Mouse (Mus musculus): ENCODE data around the gene Ccdc28b. TPM values are rescaled to one million over a fixed set of nuclear protein-coding genes. Genes with fewer than 3 reads are reported as not detected.

The Ccdc28b gene
- total and polyA plus RNA-seq, 3 experiments, result 10.8 to 16.8 (median 11.3) TPM

- no peak overlapping the region for H3K9ac ChIP-seq (ENCODE audit: low read depth, low read length)
- intact Hi-C loops (cut with DNase I), result no loop called here
- WGBS, result 57% methylated on average over 4 of the region's 4 CpGs
- no peak overlapping the region for H3K4me3 ChIP-seq
- no peaks in the 10 kb centered on the region for H3K79me2 ChIP-seq (replicated peaks; ENCODE audit: control insufficient read depth, insufficient read depth, low read length)
- no peak for DNase-seq
- H3K36me3 ChIP-seq (ENCODE audit: control insufficient read depth, insufficient read depth, low read length), result no peaks in the 10 kb centered on the region
- no peak overlapping the region for H3K27ac ChIP-seq
- H3K4me1 ChIP-seq (ENCODE audit: control insufficient read depth, insufficient read depth, low read length), result no peaks in the 10 kb centered on the region
- TF ChIP-seq EP300 (IDR thresholded peaks at IDR 0.05; ENCODE audit: insufficient read depth, low read depth, low read length), result no peak
- no peak for TF ChIP-seq CTCF (IDR thresholded peaks at IDR 0.05)
- no peak for TF ChIP-seq POLR2A (IDR thresholded peaks at IDR 0.05; ENCODE audit: insufficient read depth, low read depth, low read length)
- no peaks in the 10 kb centered on the region for H3K27me3 ChIP-seq (ENCODE audit: control insufficient read depth, insufficient read depth, low read length)
These were observed 7.2 kb upstream of the Ccdc28b start for GRCm38 (mm10) chr4:129630944-129631343.

DNA sequence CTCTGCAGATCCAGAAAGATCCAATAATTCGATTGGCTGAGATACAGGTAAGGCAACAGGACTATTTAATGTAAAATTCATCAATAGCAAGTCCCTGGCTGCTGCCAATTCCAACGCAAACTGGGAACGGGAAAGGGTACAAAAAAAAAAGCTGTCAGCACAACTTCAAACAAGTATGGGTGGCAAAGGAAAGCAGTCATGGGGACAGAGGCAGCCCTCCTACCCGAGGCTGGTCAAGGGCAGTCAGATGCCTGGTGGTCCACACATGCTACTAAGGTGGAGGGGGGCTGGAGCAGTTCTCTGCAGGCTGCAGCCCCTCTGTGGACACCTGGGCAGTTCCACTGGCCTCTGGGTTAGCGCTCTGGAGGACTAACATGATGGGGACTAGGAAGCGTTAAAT, 2.3 kb upstream of the Ccdc28b start:
- Histone ChIP-seq H3K36me3 (ENCODE audit: control insufficient read depth, insufficient read depth, low read length) (peaks cover 3% of the 10 kb centered on the region; the same call in 1 of the 2 replicates), H3K9ac (ENCODE audit: low read depth, low read length) (no peak overlapping the region), H3K4me1 (ENCODE audit: control insufficient read depth, insufficient read depth, low read length) (peaks cover 20% of the 10 kb centered on the region), H3K4me3 (no peak overlapping the region), H3K27me3 (ENCODE audit: control insufficient read depth, insufficient read depth, low read length) (no peaks in the 10 kb centered on the region), H3K79me2 (replicated peaks; ENCODE audit: control insufficient read depth, insufficient read depth, low read length) (no peaks in the 10 kb centered on the region; the same call in 1 of the 2 replicates), H3K27ac (no peak overlapping the region)
- no peak for DNase-seq
- no peak for TF ChIP-seq POLR2A (IDR thresholded peaks at IDR 0.05; ENCODE audit: insufficient read depth, low read depth, low read length)
- TF ChIP-seq CTCF (IDR thresholded peaks at IDR 0.05), result no peak
- TF ChIP-seq EP300 (IDR thresholded peaks at IDR 0.05; ENCODE audit: insufficient read depth, low read depth, low read length), result no peak
- WGBS, result 73% methylated on average over 6 of the region's 6 CpGs
- intact Hi-C loops (cut with DNase I), result no loop called here

DNA sequence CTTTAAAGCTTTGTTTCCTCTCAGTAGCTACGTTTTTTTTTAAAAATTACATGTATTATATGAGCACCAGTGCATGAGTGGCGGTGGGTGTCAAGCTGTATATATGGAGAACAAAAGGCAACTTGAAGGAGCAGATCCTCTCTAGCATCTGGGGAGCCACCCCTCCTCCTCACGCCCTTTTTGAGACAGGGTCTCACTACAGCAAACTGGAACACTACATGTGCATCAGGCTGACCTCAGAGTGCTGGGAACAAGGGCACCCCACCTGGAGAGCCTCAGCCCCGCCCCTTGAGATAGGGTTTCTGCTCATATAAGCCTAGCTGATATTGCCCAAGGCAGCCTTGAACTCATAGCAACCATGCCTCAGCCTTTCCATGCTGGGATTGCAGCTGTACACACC, 1.7 kb upstream of the Ccdc28b start:
- Histone ChIP-seq H3K4me1 (ENCODE audit: control insufficient read depth, insufficient read depth, low read length) (peaks cover 20% of the 10 kb centered on the region), H3K79me2 (replicated peaks; ENCODE audit: control insufficient read depth, insufficient read depth, low read length) (no peaks in the 10 kb centered on the region; the same call in 1 of the 2 replicates), H3K27ac (no peak overlapping the region; the same call in 1 of the 2 replicates), H3K9ac (ENCODE audit: low read depth, low read length) (no peak overlapping the region), H3K27me3 (ENCODE audit: control insufficient read depth, insufficient read depth, low read length) (no peaks in the 10 kb centered on the region), H3K36me3 (ENCODE audit: control insufficient read depth, insufficient read depth, low read length) (peaks cover 3% of the 10 kb centered on the region; the same call in 1 of the 2 replicates), H3K4me3 (no peak overlapping the region)
- DNase-seq, result no peak
- WGBS, result 58% methylated on average over 4 of the region's 4 CpGs
- TF ChIP-seq CTCF (IDR thresholded peaks at IDR 0.05) (no peak), POLR2A (IDR thresholded peaks at IDR 0.05; ENCODE audit: insufficient read depth, low read depth, low read length) (no peak), EP300 (IDR thresholded peaks at IDR 0.05; ENCODE audit: insufficient read depth, low read depth, low read length) (no peak)
- intact Hi-C loops (cut with DNase I), result no loop called here

DNA sequence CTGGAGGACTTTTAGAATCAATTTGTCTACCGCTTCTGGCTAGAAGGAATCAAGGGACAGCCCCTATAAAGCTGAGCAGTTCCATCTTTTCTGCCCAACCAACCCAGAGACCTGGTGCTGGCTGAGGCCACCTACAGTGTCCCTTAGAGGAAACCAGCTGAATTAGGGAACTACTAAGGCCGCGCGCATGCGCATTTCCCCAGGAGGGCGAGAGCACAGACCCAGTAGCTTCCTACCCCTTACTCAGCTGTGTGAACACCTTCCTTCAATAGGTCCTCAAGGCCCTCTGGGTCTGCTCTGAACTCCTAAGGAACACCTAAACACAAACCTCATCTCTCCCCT, 1.3 kb upstream of the Ccdc28b start:
- 4% methylated on average over 6 of the region's 6 CpGs for WGBS
- intact Hi-C loops (cut with DNase I), result no loop called here
- DNase-seq, result peak; percentile 58 to 74

GRCm38 (mm10) chr4:129624281-129625028, 708 bp upstream of the Ccdc28b start:
- Histone ChIP-seq H3K27ac (peak overlapping the region; percentile 92), H3K79me2 (replicated peaks; ENCODE audit: control insufficient read depth, insufficient read depth, low read length) (no peaks in the 10 kb centered on the region; the same call in 1 of the 2 replicates), H3K9ac (ENCODE audit: low read depth, low read length) (peak overlapping the region; percentile 83), H3K4me3 (peak overlapping the region; percentile 84), H3K4me1 (ENCODE audit: control insufficient read depth, insufficient read depth, low read length) (peaks cover 21% of the 10 kb centered on the region), H3K27me3 (ENCODE audit: control insufficient read depth, insufficient read depth, low read length) (no peaks in the 10 kb centered on the region), H3K36me3 (ENCODE audit: control insufficient read depth, insufficient read depth, low read length) (peaks cover 3% of the 10 kb centered on the region; the same call in 1 of the 2 replicates)
- intact Hi-C loops (cut with DNase I), result loop anchor here (1.0 to 5.0 kb wide), 2 partner anchors 16 to 198 kb away; no protein-coding TSS in a partner anchor
- WGBS, result under 1% methylated on average over 18 of the region's 18 CpGs
- TF ChIP-seq CTCF (IDR thresholded peaks at IDR 0.05) (no peak), POLR2A (IDR thresholded peaks at IDR 0.05; ENCODE audit: insufficient read depth, low read depth, low read length) (peak; percentile 94), EP300 (IDR thresholded peaks at IDR 0.05; ENCODE audit: insufficient read depth, low read depth, low read length) (peak; percentile 61)
- DNase-seq, result peak; percentile 84 to 91

More for the DNA sequence above, 1.3 kb upstream of the Ccdc28b start:
- no peaks in the 10 kb centered on the region; the same call in 1 of the 2 replicates for H3K79me2 ChIP-seq (replicated peaks; ENCODE audit: control insufficient read depth, insufficient read depth, low read length)
- peaks cover 20% of the 10 kb centered on the region for H3K4me1 ChIP-seq (ENCODE audit: control insufficient read depth, insufficient read depth, low read length)
- peak overlapping the region; percentile 92 for H3K27ac ChIP-seq
- no peaks in the 10 kb centered on the region for H3K27me3 ChIP-seq (ENCODE audit: control insufficient read depth, insufficient read depth, low read length)
- H3K9ac ChIP-seq (ENCODE audit: low read depth, low read length), result no peak overlapping the region
- TF ChIP-seq EP300 (IDR thresholded peaks at IDR 0.05; ENCODE audit: insufficient read depth, low read depth, low read length), result no peak
- TF ChIP-seq POLR2A (IDR thresholded peaks at IDR 0.05; ENCODE audit: insufficient read depth, low read depth, low read length), result no peak
- TF ChIP-seq CTCF (IDR thresholded peaks at IDR 0.05), result no peak
- peak overlapping the region; percentile 84 for H3K4me3 ChIP-seq
- peaks cover 3% of the 10 kb centered on the region; the same call in 1 of the 2 replicates for H3K36me3 ChIP-seq (ENCODE audit: control insufficient read depth, insufficient read depth, low read length)

Data from heart, adult 2 months (tissue).